Mouse (Mus musculus): ENCODE data around the gene Olfr527. TPM values are rescaled to one million over a fixed set of nuclear protein-coding genes. Genes with fewer than 3 reads are reported as not detected.

Gene Olfr527
- polyA plus RNA-seq (2015; fragmentation: Nextera tagmentation; extraction: Ambion mirVana) = not detected in 2 replicates

GRCm38 (mm10) chr7:140333717-140334116, at the start of gene Olfr527:
Gene Olfr527, plus strand, starts transcription at chr7:140334017.

DNA sequence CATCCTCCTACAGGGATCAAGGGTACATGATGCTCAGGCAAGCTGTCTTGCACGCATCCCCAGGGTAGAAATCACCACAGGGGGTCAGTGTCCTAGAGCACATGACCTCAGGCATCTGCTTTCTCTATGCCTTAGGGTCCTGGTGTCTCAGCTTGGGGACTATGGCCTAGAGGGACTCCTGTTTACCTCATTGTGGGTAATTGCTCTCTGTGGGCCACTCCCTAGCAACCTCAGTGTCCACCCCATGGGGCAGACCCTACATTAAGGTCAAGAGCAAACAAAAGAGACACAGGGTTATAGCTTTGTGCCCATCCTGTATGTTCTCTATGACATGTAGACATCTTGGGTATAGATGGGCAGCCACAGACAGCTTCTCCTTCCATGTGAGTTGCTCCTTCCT, 13.3 kb upstream of the Olfr527 start, which contains the start of gene Olfr525:
TSS of gene Olfr525 (plus strand) at position 301 of the 400 bp plus-strand sequence.

DNA sequence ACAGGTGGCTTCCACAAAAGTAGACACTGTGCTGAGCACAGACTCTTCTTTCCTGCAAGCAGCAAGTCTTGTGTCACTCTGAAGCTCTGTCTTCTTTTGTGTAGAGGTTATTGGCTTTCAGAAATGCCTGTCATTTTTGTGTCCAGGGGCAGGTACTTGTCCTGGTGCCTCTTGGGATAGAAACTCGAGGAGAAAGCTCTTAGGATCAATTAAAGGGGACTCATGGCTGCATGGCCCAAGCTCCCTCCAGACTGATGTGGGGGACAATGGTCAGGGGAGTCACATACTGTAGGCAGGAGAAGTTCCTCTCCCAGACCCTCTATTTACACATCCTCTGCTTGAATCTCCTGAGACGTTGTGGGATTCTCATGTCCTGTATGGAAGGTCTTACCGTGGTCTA, 27.8 kb downstream of the Olfr527 start, which contains the start of gene Olfr60:
TSS of gene Olfr60 (minus strand) at position 101 of the 400 bp plus-strand sequence.

DNA sequence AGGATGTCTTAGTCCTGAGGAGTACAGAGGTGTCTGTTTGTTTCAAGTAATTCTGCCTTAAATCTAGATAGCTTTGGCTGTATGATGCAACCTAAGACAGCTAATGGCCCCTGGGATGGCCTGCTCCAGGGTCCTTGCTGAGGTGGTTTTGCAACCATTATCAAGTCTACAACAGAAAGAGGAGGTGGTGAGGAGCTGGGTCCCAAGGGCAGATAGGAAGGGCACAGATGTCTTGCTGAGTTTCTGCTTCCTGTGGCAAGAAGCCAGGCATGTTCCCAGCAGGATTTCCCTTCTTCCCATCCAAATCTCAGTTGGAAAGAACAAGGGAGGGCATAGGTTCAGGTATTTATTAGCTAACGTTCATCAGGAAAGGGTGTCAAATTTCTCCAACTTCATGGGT, 42.4 kb downstream of the Olfr527 start, which contains the start of gene Olfr530:
TSS of gene Olfr530 (minus strand) at position 101 of the 400 bp plus-strand sequence.

Other genes with a start within 250 kb of the Olfr527 start
- not detected in 2 replicates for gene Prap1, start 240.6 kb upstream of the Olfr527 start, polyA plus RNA-seq (2015; fragmentation: Nextera tagmentation; extraction: Ambion mirVana)
- 64.5 and 69.4 TPM in 2 replicates for gene Fuom, start 231.6 kb upstream of the Olfr527 start, polyA plus RNA-seq (2015; fragmentation: Nextera tagmentation; extraction: Ambion mirVana)
- gene Paox, start 218.2 kb upstream of the Olfr527 start, polyA plus RNA-seq (2015; fragmentation: Nextera tagmentation; extraction: Ambion mirVana) = 8.7 and 11.0 TPM in 2 replicates
- gene Echs1, start 217.5 kb upstream of the Olfr527 start, polyA plus RNA-seq (2015; fragmentation: Nextera tagmentation; extraction: Ambion mirVana) = 127 and 133 TPM in 2 replicates
- 30.5 and 34.5 TPM in 2 replicates for gene Mtg1, start 196.5 kb upstream of the Olfr527 start, polyA plus RNA-seq (2015; fragmentation: Nextera tagmentation; extraction: Ambion mirVana)
- gene Sprn, start 179.1 kb upstream of the Olfr527 start, polyA plus RNA-seq (2015; fragmentation: Nextera tagmentation; extraction: Ambion mirVana) = 31.2 and 31.7 TPM in 2 replicates
- gene Olfr522, start 169.3 kb upstream of the Olfr527 start, polyA plus RNA-seq (2015; fragmentation: Nextera tagmentation; extraction: Ambion mirVana) = not detected in 2 replicates
- not detected in 2 replicates for gene Olfr523, start 160.8 kb upstream of the Olfr527 start, polyA plus RNA-seq (2015; fragmentation: Nextera tagmentation; extraction: Ambion mirVana)
- not detected in 2 replicates for gene Olfr524, start 128.1 kb upstream of the Olfr527 start, polyA plus RNA-seq (2015; fragmentation: Nextera tagmentation; extraction: Ambion mirVana)
- gene Cd163l1, start 115.8 kb upstream of the Olfr527 start, polyA plus RNA-seq (2015; fragmentation: Nextera tagmentation; extraction: Ambion mirVana) = not detected in 2 replicates
- gene 5830411N06Rik, start 86.7 kb upstream of the Olfr527 start, polyA plus RNA-seq (2015; fragmentation: Nextera tagmentation; extraction: Ambion mirVana) = not detected in 2 replicates
- gene Olfr525, start 13.2 kb upstream of the Olfr527 start, polyA plus RNA-seq (2015; fragmentation: Nextera tagmentation; extraction: Ambion mirVana) = not detected in 2 replicates
- gene Olfr60, start 27.7 kb downstream of the Olfr527 start, polyA plus RNA-seq (2015; fragmentation: Nextera tagmentation; extraction: Ambion mirVana) = not detected in 2 replicates
- not detected in 2 replicates for gene Olfr530, start 42.3 kb downstream of the Olfr527 start, polyA plus RNA-seq (2015; fragmentation: Nextera tagmentation; extraction: Ambion mirVana)
- not detected in 2 replicates for gene Olfr531, start 68.9 kb downstream of the Olfr527 start, polyA plus RNA-seq (2015; fragmentation: Nextera tagmentation; extraction: Ambion mirVana)
- gene Olfr532, start 87.6 kb downstream of the Olfr527 start, polyA plus RNA-seq (2015; fragmentation: Nextera tagmentation; extraction: Ambion mirVana) = not detected in 2 replicates
- gene Olfr533, start 129.4 kb downstream of the Olfr527 start, polyA plus RNA-seq (2015; fragmentation: Nextera tagmentation; extraction: Ambion mirVana) = not detected in 2 replicates
- gene Olfr535, start 150.2 kb downstream of the Olfr527 start, polyA plus RNA-seq (2015; fragmentation: Nextera tagmentation; extraction: Ambion mirVana) = not detected in 2 replicates
- not detected in 2 replicates for gene Olfr536, start 173.4 kb downstream of the Olfr527 start, polyA plus RNA-seq (2015; fragmentation: Nextera tagmentation; extraction: Ambion mirVana)
- not detected in 2 replicates for gene Olfr538, start 233.9 kb downstream of the Olfr527 start, polyA plus RNA-seq (2015; fragmentation: Nextera tagmentation; extraction: Ambion mirVana)

All from neural tube, postnatal 0 days (tissue).